Mouse (Mus musculus) neural tube, embryonic 12.5 days (tissue): ENCODE measurements around the gene Olfr464. TPM values are rescaled to one million over a fixed set of nuclear protein-coding genes. Genes with fewer than 3 reads are reported as not detected.

ENCODE experiments used
- polyA plus RNA-seq: library from polyadenylated mRNA; unstranded; fragments of >200 nt; fragmentation: Nextera tagmentation; extraction: Ambion mirVana; gene quantifications from 2 replicates; pipeline ENCODE4 v1.2.1, GENCODE M21; 2016

Olfr464 gene
- polyA plus RNA-seq, 1 experiment from 2014 or later = not detected

Other genes with a start within 250 kb of the Olfr464 start
- 149 TPM in 2 replicates for gene Supt4a, start 183.4 kb downstream of the Olfr464 start, polyA plus RNA-seq
- 23.6 and 26.1 TPM in 2 replicates for gene Tspoap1, start 160.4 kb downstream of the Olfr464 start, polyA plus RNA-seq
- gene Mpo, start 127.4 kb downstream of the Olfr464 start, polyA plus RNA-seq = 2.8 and 3.6 TPM in 2 replicates
- gene Lpo, start 92.7 kb downstream of the Olfr464 start, polyA plus RNA-seq = 0.33 and 0.42 TPM in 2 replicates
- gene Mks1, start 67.8 kb downstream of the Olfr464 start, polyA plus RNA-seq = 16.5 and 16.7 TPM in 2 replicates
- 0.14 TPM in 1 of 2 replicates, not detected in the other for gene Epx, start 45.4 kb downstream of the Olfr464 start, polyA plus RNA-seq
- not detected in 2 replicates for gene Olfr462, start 28.7 kb downstream of the Olfr464 start, polyA plus RNA-seq
- not detected in 2 replicates for gene Olfr463, start 23.6 kb downstream of the Olfr464 start, polyA plus RNA-seq
- 46.3 and 59.8 TPM in 2 replicates for gene Dynll2, start 66.6 kb upstream of the Olfr464 start, polyA plus RNA-seq
- 446 and 488 TPM in 2 replicates for gene Srsf1, start 126.4 kb upstream of the Olfr464 start, polyA plus RNA-seq
- 73.9 and 84.7 TPM in 2 replicates for gene Vezf1, start 147.3 kb upstream of the Olfr464 start, polyA plus RNA-seq
- gene Cuedc1, start 177.1 kb upstream of the Olfr464 start, polyA plus RNA-seq = 50.2 and 50.7 TPM in 2 replicates